Mouse (Mus musculus): Measurements from ENCODE around the gene Slx. TPM values are rescaled to one million over a fixed set of nuclear protein-coding genes. Genes with fewer than 3 reads are reported as not detected.
"Not testable (repeated sequence)": the region's sequence is repeated elsewhere in the genome, so short reads cannot be mapped to it uniquely, and the experiment has no call there.

Gene Slx
- not detected in 2 replicates for polyA plus RNA-seq (2016; fragmentation: Nextera tagmentation; extraction: Ambion mirVana)

DNA sequence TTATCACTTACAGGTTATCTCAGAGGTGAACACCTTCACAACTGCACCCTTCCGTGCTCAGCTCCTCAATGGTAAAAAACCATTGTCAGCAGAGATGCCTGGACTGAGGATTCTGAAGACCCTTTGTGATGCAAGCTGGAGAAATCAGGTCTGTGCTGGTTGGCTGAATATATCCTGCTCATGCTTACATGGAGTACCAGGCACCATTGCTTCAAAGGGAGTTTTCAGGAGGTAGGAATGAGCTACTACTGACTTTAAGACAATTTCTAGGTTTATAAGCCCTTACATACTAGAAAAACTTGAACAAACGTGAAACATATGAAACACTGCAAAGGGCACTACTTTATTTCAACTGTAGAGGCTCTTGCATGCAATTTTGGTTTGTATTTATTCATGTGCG is at the start of gene Slx:
Gene Slx, minus strand, starts transcription at position 101 of the 400 bp plus-strand sequence.
- not testable (repeated sequence) for H3K9me3 ChIP-seq; H3K36me3 ChIP-seq; H3K4me2 ChIP-seq; H3K9ac ChIP-seq (replicated peaks); H3K27me3 ChIP-seq; H3K4me3 ChIP-seq (replicated peaks); H3K27ac ChIP-seq; H3K4me1 ChIP-seq (replicated peaks); ATAC-seq (ENCODE audit: insufficient number of reproducible peaks, insufficient read depth, low FRiP score, low TSS enrichment, low read depth)
- 66% methylated on average over 3 of the region's 3 CpGs for WGBS

Small RNAs within 50 kb of the gene (microRNA-seq; reads per million reads assigned to microRNA genes)
- not detected for gene Gm27341

Other genes with a start within 250 kb of the Slx start
- gene Gm2030, start 235.5 kb downstream of the Slx start, polyA plus RNA-seq (2016; fragmentation: Nextera tagmentation; extraction: Ambion mirVana), result not detected in 2 replicates
- not detected in 2 replicates for gene Gm14525, start 157.1 kb upstream of the Slx start, polyA plus RNA-seq (2016; fragmentation: Nextera tagmentation; extraction: Ambion mirVana)